Mouse (Mus musculus) hindbrain, postnatal 0 days (tissue): Measurements from ENCODE around the gene Foxa1. TPM values are rescaled to one million over a fixed set of nuclear protein-coding genes. Genes with fewer than 3 reads are reported as not detected.

Experiments
- ATAC-seq: fragments of 200-750 bp; cut with Nextera tagmentation; 2 replicates; pipeline ENCODE4 v1.8.0; 2017; ENCODE audit warnings: mild to moderate bottlenecking, moderate TSS enrichment, moderate library complexity
- DNase-seq: peaks from one replicate; pipeline ENCODE4 v3.0.0-alpha.2; 2015; ENCODE audit warnings: low spot score
- H3K27ac ChIP-seq: fragments of 300-500 bp; sonication (generic); 2 replicates; pipeline ENCODE4 v1.5.1; 2014; ENCODE audit warnings: mild to moderate bottlenecking
- H3K27me3 ChIP-seq: fragments of 300-500 bp; sonication (generic); 2 replicates; pipeline ENCODE4 v1.6.1; 2014; ENCODE audit warnings: low read length, mixed read lengths; ENCODE audit not compliant: insufficient read depth
- H3K36me3 ChIP-seq: fragments of 300-500 bp; sonication (generic); 2 replicates; pipeline ENCODE4 v1.6.1; 2014; ENCODE audit warnings: low read length, mixed read lengths; ENCODE audit not compliant: insufficient read depth
- H3K4me1 ChIP-seq: fragments of 300-500 bp; sonication (generic); 2 replicates; pipeline ENCODE4 v1.6.1; 2014; ENCODE audit warnings: antibody characterized with exemption, low read length, mixed read lengths; ENCODE audit not compliant: insufficient read depth
- H3K4me2 ChIP-seq: fragments of 300-500 bp; sonication (generic); 2 replicates; pipeline ENCODE4 v1.6.1; 2014; ENCODE audit warnings: low read depth, mild to moderate bottlenecking, low read length, moderate library complexity, mixed read lengths
- H3K4me3 ChIP-seq: fragments of 300-500 bp; sonication (generic); 2 replicates; pipeline ENCODE4 v1.5.1; 2014; ENCODE audit warnings: low read length
- H3K9ac ChIP-seq: fragments of 300-500 bp; sonication (generic); replicated peaks from 2 replicates; pipeline ENCODE4 v1.6.1; 2014; ENCODE audit warnings: mild to moderate bottlenecking, low read length, moderate library complexity, mixed read lengths
- H3K9me3 ChIP-seq: fragments of 300-500 bp; sonication (generic); 2 replicates; pipeline ENCODE4 v1.6.1; 2016; ENCODE audit warnings: low read length, mixed read lengths
- CTCF ChIP-seq: IDR thresholded peaks from 2 replicates; pipeline ENCODE4 v1.5.1; 2016; ENCODE audit warnings: antibody characterized with exemption, control low read depth, low read depth
- WGBS: fragments of 180-500 bp; shearing (Covaris S2); extraction: QIAGEN DNeasy Blood & Tissue Kit; methylation state at CpG from one replicate; pipeline ENCODE4 v1.1.7; 2014; 5-methylcytosine and 5-hydroxymethylcytosine counted together
- polyA plus RNA-seq: library from polyadenylated mRNA; unstranded; fragments of >200 nt; fragmentation: Nextera tagmentation; extraction: Ambion mirVana; gene quantifications from 2 replicates; pipeline ENCODE4 v1.2.1, GENCODE M21; 2015
- total RNA-seq: library from RNA; depleted of rRNA; stranded (reverse); fragments of >200 nt; gene quantifications from 2 replicates; pipeline ENCODE4 v1.2.3, GENCODE M21; 2014

The Foxa1 gene
- total and polyA plus RNA-seq, 2 experiments from 2014 or later: 0.20 to 0.73 TPM

GRCm38 (mm10) chr12:57515702-57516377, 30.9 kb downstream of the Foxa1 start:
- DNase-seq (no peak), ATAC-seq (no peak)
- no peaks in the 10 kb centered on the region for H3K36me3 ChIP-seq
- no peak for TF ChIP-seq CTCF
- H3K27ac ChIP-seq: no peak overlapping the region
- no peak overlapping the region for H3K9ac ChIP-seq
- no peak overlapping the region for H3K4me3 ChIP-seq
- H3K9me3 ChIP-seq: no peaks in the 10 kb centered on the region
- no peaks in the 10 kb centered on the region for H3K4me1 ChIP-seq
- WGBS: 48% methylated on average over 12 of the region's 12 CpGs
- no peak overlapping the region for H3K4me2 ChIP-seq
- no peaks in the 10 kb centered on the region for H3K27me3 ChIP-seq

- Histone ChIP-seq H3K9me3 (no peaks in the 10 kb centered on the region), H3K27ac (no peak overlapping the region), H3K27me3 (no peaks in the 10 kb centered on the region), H3K4me2 (no peak overlapping the region), H3K4me1 (no peaks in the 10 kb centered on the region), H3K9ac (no peak overlapping the region), H3K4me3 (no peak overlapping the region), H3K36me3 (no peaks in the 10 kb centered on the region)
- ATAC-seq: no peak
- DNase-seq: no peak
- no peak for TF ChIP-seq CTCF
- WGBS: 55% methylated on average over 1 of the region's 1 CpGs
These were observed 32.2 kb downstream of the Foxa1 start for GRCm38 (mm10) chr12:57514552-57514951.

GRCm38 (mm10) chr12:57511560-57511959, 35.2 kb downstream of the Foxa1 start:
- H3K9ac ChIP-seq: no peak overlapping the region
- H3K27ac ChIP-seq: no peak overlapping the region
- no peak overlapping the region for H3K4me2 ChIP-seq
- WGBS: 89% methylated on average over 5 of the region's 5 CpGs
- ATAC-seq (no peak), DNase-seq (no peak)
- no peaks in the 10 kb centered on the region for H3K9me3 ChIP-seq
- H3K4me3 ChIP-seq: no peak overlapping the region
- H3K4me1 ChIP-seq: no peaks in the 10 kb centered on the region
- no peaks in the 10 kb centered on the region for H3K36me3 ChIP-seq
- TF ChIP-seq CTCF: no peak
- H3K27me3 ChIP-seq: no peaks in the 10 kb centered on the region

DNA sequence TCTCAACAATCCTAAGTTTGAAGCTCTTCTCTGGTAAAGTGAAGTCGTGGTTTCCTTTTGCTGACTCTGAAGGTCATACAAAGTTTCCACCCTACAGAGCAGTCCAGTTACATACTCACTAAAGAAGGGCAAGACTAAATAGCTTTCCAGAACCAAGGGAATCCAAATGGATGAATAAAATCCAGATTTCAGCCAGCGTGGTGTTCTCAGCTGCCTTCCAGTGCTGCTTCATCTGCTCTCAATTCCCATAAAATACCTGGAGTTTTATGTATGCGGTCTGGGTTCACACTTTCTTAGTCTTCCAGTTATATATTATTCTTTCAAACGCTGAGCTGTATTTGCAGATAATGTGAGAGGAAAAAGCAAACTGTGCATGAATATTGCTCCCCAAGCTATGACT, 35.6 kb downstream of the Foxa1 start:
- TF ChIP-seq CTCF: no peak
- DNase-seq: no peak
- 83% methylated on average over 4 of the region's 4 CpGs for WGBS
- Histone ChIP-seq H3K4me1 (no peaks in the 10 kb centered on the region), H3K36me3 (no peaks in the 10 kb centered on the region), H3K27me3 (no peaks in the 10 kb centered on the region), H3K9me3 (no peaks in the 10 kb centered on the region), H3K4me2 (no peak overlapping the region), H3K27ac (no peak overlapping the region), H3K4me3 (no peak overlapping the region), H3K9ac (no peak overlapping the region)
- no peak for ATAC-seq

DNA sequence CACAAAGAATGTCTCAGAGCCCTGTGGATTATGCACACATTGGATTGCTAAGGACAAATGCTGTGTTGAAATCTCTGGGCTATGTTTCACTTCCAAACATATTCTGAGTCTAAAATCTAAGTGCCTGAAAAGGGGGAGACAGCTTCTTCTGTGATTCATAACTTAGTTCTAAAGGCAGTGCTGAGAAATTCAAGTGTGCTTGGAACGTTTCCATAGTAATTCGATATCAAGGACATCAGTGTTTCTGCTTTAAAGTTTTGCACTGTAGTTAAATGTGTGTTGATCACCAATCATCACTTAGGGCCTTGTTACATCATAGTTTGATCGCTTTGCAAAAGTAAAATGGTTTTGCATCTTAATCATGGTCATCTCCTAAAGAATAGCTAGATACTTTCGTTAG, 37.0 kb downstream of the Foxa1 start:
- H3K36me3 ChIP-seq: no peaks in the 10 kb centered on the region
- no peak overlapping the region for H3K4me3 ChIP-seq
- no peak overlapping the region for H3K27ac ChIP-seq
- ATAC-seq (no peak), DNase-seq (no peak)
- no peak overlapping the region for H3K4me2 ChIP-seq
- no peaks in the 10 kb centered on the region for H3K27me3 ChIP-seq
- no peak overlapping the region for H3K9ac ChIP-seq
- 75% methylated on average over 4 of the region's 4 CpGs for WGBS
- no peak for TF ChIP-seq CTCF
- no peaks in the 10 kb centered on the region for H3K4me1 ChIP-seq
- no peaks in the 10 kb centered on the region for H3K9me3 ChIP-seq

DNA sequence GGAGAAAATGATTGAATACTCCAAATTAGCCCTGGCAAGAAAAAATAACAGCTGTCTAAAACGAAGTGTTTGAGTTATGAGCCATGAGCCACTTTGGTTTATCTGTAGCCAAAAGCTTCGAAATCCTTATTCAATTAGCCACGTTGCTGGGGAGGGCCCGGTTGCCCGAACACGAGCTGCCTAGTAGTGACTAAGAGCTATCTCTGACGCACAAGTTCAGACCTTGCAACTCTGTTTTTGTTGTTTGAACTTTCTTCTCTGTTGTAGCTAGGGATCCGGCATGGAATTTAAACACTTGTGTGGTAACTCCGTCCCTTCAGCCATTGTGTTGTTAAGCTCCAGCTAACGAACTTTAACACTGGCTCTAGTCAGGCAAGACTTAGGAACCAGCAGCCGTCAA, 37.8 kb downstream of the Foxa1 start:
- 40% methylated on average over 11 of the region's 11 CpGs for WGBS
- TF ChIP-seq CTCF: no peak
- H3K27me3 ChIP-seq: no peaks in the 10 kb centered on the region
- H3K36me3 ChIP-seq: no peaks in the 10 kb centered on the region
- no peak overlapping the region for H3K4me2 ChIP-seq
- ATAC-seq: no peak
- H3K4me3 ChIP-seq: no peak overlapping the region
- DNase-seq: no peak
- H3K9ac ChIP-seq: no peak overlapping the region
- H3K4me1 ChIP-seq: no peaks in the 10 kb centered on the region
- H3K9me3 ChIP-seq: no peaks in the 10 kb centered on the region
- no peak overlapping the region for H3K27ac ChIP-seq

GRCm38 (mm10) chr12:57505329-57505728, 41.4 kb downstream of the Foxa1 start:
- 64% methylated on average over 7 of the region's 7 CpGs for WGBS

More at GRCm38 (mm10) chr12:57505329-57505728, 41.4 kb downstream of the Foxa1 start:
- Histone ChIP-seq H3K4me2 (no peak overlapping the region), H3K4me3 (no peak overlapping the region), H3K4me1 (no peaks in the 10 kb centered on the region), H3K36me3 (no peaks in the 10 kb centered on the region), H3K27me3 (no peaks in the 10 kb centered on the region), H3K9me3 (no peaks in the 10 kb centered on the region), H3K27ac (no peak overlapping the region), H3K9ac (no peak overlapping the region)
- ATAC-seq (no peak), DNase-seq (no peak)
- TF ChIP-seq CTCF: no peak
